In the genomic region with DNA sequence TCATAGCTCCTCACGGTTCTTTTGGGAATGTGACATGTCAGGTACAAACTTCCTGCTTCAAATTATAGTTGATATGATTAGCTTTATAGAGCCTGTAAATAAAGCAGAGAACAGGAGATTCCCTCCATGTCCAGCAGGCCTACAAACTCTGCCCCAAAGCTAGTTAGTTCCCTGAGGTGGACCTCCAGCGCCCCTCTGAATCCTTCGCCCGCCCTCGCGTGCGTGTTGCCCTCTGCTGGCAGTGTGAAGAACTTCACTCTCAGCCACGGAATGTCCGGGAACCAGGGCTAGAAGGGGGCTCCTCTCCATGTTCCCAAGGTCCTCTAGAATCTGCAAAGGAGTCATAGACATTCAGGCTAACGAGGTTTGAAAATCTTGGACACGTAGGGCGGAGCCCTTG, we compare ENCODE assay signal across 8 mouse cellular contexts. TPM values are rescaled to one million over a fixed set of nuclear protein-coding genes. Genes with fewer than 3 reads are reported as not detected.
DNase-seq lines count a peak whose midpoint lies in the region; ATAC-seq and TF ChIP-seq lines count a peak whose summit lies in the region.

No protein-coding gene starts in this region.

- TF ChIP-seq CTCF in bone marrow macrophage, adult 2 months (IDR thresholded peaks at IDR 0.05; ENCODE audit: low read depth, low read length), result peak; percentile 92

- H3K4me2 ChIP-seq in limb, embryonic 13.5 days (replicated peaks), result peak overlapping the region; percentile 34; the same call in 1 of the 2 replicates

- ATAC-seq in limb, embryonic 13.5 days (ENCODE audit: low FRiP score, low read depth), result no peak

- H3K9ac ChIP-seq in limb, embryonic 13.5 days, result no peak overlapping the region

- H3K9me3 ChIP-seq in limb, embryonic 13.5 days, result no peaks in the 10 kb centered on the region

- H3K4me1 ChIP-seq in bone marrow macrophage, adult 2 months (ENCODE audit: control insufficient read depth, insufficient read depth, low read length), result no peaks in the 10 kb centered on the region
- H3K4me1 ChIP-seq in limb, embryonic 13.5 days, result peaks cover 19% of the 10 kb centered on the region

- peaks cover 85% of the 10 kb centered on the region for H3K27me3 ChIP-seq in limb, embryonic 13.5 days
- H3K27me3 ChIP-seq in splenic B cell, adult 2 months (ENCODE audit: control insufficient read depth, insufficient read depth, low read length, poor library complexity, severe bottlenecking), result no peaks in the 10 kb centered on the region

- no peak for TF ChIP-seq POLR2A in bone marrow macrophage, adult 2 months (IDR thresholded peaks at IDR 0.05; ENCODE audit: borderline replicate concordance, low read depth, low read length)

- DNase-seq in gastrocnemius, adult 18-20 months (ENCODE audit: low spot score), result peak; percentile 55
- no peak for DNase-seq in gastrocnemius, postnatal 36 days
- peak; percentile 54 for DNase-seq in A20 (ENCODE audit: low read depth, low spot score)
- DNase-seq in splenic B cell, adult 2 months (ENCODE audit: low read depth, low spot score), result peak; percentile 62
- no peak for DNase-seq in adipocyte (ENCODE audit: low spot score)
- DNase-seq in frontal cortex, postnatal 25 days (ENCODE audit: low spot score in 2 of 2), result no peak

- 7% methylated on average over 12 of the region's 12 CpGs for WGBS in limb, embryonic 13.5 days

- intact Hi-C loops in gastrocnemius, postnatal 36 days (cut with DNase I), result loop anchor here (5.0 kb wide), 1 partner anchor 416 kb away; no protein-coding TSS in a partner anchor

- H3K36me3 ChIP-seq in limb, embryonic 13.5 days, result no peaks in the 10 kb centered on the region
- no peaks in the 10 kb centered on the region for H3K36me3 ChIP-seq in splenic B cell, adult 2 months (ENCODE audit: control insufficient read depth, insufficient read depth, low read length, poor library complexity, severe bottlenecking)

- no peak overlapping the region for H3K27ac ChIP-seq in bone marrow macrophage, adult 2 months (ENCODE audit: insufficient read depth, low read depth, low read length)
- H3K27ac ChIP-seq in limb, embryonic 13.5 days, result no peak overlapping the region

- H3K4me3 ChIP-seq in bone marrow macrophage, adult 2 months (ENCODE audit: insufficient read depth, low read length), result no peak overlapping the region
- no peak overlapping the region for H3K4me3 ChIP-seq in limb, embryonic 13.5 days

RNA-seq across cellular contexts. Expression of a gene that starts 11.2 kb away (rescaled TPM):
- total RNA-seq in gastrocnemius, adult 18-20 months (2021), result 10 to 100 TPM in 1 of 2 experiments, 1 to 10 TPM in 1; 9.4 to 11.3 TPM
- 10 to 100 TPM in 1 of 2 experiments, 1 to 10 TPM in 1; 9.9 to 11.3 TPM for total RNA-seq in gastrocnemius, postnatal 36 days (2021)
- 6.7 and 7.4 TPM in 2 replicates for polyA plus RNA-seq in bone marrow macrophage, adult 2 months (2012; ENCODE audit: insufficient read depth, insufficient read length, missing spikeins)
- 15.6 and 16.7 TPM in 2 replicates for polyA plus RNA-seq in limb, embryonic 13.5 days (2015; fragmentation: Nextera tagmentation; extraction: Ambion mirVana)

Comparison
In these comparisons a context has a peak if more than half of its experiments do, and no peak if none do; other contexts are left out.
1. DNase-seq: peak in gastrocnemius, adult 18-20 months (single experiment), A20 (single experiment) and splenic B cell, adult 2 months (single experiment); none in gastrocnemius, postnatal 36 days (0 of 2), adipocyte (single experiment) and frontal cortex, postnatal 25 days (0 of 2).